Mouse (Mus musculus) heart, postnatal 4 days (tissue): Measurements from ENCODE around the gene C530025M09Rik. TPM values are rescaled to one million over a fixed set of nuclear protein-coding genes. Genes with fewer than 3 reads are reported as not detected.

Experiments
- DNase-seq: peaks from one replicate; pipeline ENCODE4 v3.0.0; 2021
- total RNA-seq, 2 experiments: library from RNA; stranded (reverse); gene quantifications; 2 replicates each; pipeline ENCODE4 v1.2.3; 2021

The C530025M09Rik gene
- total RNA-seq, 2 experiments from 2014 or later: not detected

- no peak for DNase-seq
These were observed 32.4 kb downstream of the C530025M09Rik start for GRCm38 (mm10) chr2:149798613-149799012.

Other genes with a start within 250 kb of the C530025M09Rik start
- gene Syndig1, start 2.0 kb downstream of the C530025M09Rik start, total RNA-seq: under 1 TPM; 0.54 to 0.55 TPM